Mouse (Mus musculus): ENCODE measurements at regions not wholly inside any gene's neighbourhood (a gene's known extent, or its start where the extent isn't known, plus 50 kb on each side); places are given as distances from the start of the nearest gene placed in this dataset.

GRCm38 (mm10) chr2:115297463-115297862, 284.1 kb upstream of the BC052040 start:
- DNase-seq (ENCODE audit: low spot score in 2 of 2) = no peak

DNA sequence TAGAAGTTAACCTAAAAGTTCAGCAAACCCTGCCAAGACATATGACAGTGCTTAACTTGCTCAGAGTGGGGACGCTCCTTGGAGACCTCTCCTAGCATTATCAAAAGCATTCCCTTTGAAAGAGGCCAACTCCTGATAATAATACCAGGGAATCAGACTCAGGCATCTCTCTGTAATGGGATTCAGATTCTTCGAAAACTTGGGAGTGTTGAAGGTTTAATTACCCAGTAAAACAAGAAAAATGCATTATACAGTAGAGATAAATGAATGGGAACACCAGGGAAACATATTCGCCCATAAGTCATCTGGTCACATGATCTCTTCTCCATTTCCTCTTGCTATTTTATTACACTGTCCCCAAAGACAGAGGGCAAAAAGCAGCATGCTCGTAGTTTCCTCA, 274.3 kb upstream of the BC052040 start:
- no peak for DNase-seq (ENCODE audit: low spot score in 2 of 2)

DNA sequence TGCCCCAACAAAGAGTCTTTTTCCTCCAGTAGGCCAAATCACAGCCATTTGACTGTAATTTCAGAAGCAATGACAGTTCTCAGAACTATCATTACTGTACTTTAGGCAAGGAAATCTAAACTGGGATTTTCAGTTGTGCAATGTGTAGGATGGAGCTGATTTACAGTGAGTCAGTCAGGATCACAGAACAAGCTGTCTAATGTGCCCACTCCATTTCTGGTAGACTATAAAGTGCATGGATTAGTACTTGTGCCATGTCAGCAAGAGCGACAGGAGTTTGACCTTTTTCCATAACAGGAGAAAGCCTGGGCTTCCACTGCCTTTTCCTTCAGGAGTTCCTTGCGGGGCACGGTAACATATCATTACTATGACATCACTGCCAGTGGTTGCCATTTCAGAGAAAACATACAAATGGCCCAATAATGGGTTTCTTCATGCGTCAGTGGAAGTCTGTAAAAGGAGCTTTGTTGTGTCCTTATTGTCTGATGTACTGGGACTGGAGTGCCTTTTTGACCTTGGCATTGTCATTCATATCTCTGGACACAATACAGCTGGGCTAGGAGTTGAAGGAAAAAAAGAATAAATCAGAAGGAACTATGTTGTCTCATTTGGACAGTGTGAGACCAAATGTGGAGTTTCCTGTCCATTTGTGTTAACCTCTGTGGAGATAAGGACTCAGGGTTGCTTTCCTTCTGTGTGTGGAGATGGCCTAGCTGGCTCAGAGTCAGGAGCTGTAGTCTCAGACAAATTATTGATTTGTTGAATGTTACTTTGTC, 271.5 kb upstream of the BC052040 start:
- no peak for DNase-seq (ENCODE audit: low spot score in 2 of 2)

DNA sequence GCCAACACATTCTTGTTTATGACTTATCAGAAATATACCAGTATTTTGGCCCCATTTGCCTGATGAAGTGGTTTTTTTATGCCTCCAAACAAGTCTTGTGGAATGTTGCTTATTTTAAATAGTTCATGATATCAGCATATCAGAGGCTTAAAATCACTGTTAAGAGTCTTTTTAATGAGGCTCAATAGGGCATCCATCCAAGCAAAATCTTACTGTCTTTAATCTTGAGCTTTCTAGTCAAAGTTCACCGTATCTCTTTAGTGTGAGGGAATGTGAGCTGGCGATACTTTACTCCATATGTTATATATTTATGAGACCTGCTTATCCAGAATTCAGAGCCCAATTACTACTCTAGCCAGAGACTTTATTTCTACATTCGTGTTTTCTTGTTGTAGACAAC, 263.0 kb upstream of the BC052040 start:
- DNase-seq (ENCODE audit: low spot score in 2 of 2) = no peak

GRCm38 (mm10) chr2:115322582-115322981, 258.9 kb upstream of the BC052040 start:
- no peak for DNase-seq (ENCODE audit: low spot score in 2 of 2)

- DNase-seq (ENCODE audit: low spot score in 2 of 2) = no peak
Measured at GRCm38 (mm10) chr2:115326526-115326925, 255.0 kb upstream of the BC052040 start.

DNA sequence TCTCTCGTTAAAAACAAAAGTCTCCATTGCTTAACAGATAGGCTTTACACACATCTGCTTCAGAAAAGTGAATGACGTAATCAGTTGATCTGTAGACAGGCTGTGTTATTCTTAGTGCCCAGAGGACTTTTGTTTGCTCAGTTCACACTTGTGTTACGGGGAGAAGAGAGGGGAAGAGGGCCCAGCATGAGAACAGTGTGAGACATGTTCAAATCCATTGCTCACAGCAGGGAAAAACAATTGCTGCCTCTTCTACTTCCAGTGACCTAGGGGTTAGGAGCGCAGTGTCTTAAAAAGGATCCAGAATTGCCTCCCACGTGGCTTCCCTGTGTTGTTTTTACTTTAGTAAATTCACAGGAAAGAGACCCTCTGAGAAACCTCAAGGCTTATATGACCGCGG, 243.3 kb upstream of the BC052040 start:
- DNase-seq (ENCODE audit: low spot score in 2 of 2) = no peak

- no peak for DNase-seq (ENCODE audit: low spot score in 2 of 2)
Measured at GRCm38 (mm10) chr2:115339034-115339433, 242.5 kb upstream of the BC052040 start.

GRCm38 (mm10) chr2:115342360-115342759, 239.2 kb upstream of the BC052040 start:
- DNase-seq (ENCODE audit: low spot score in 2 of 2) = no peak

GRCm38 (mm10) chr2:115346551-115346950, 235.0 kb upstream of the BC052040 start:
- no peak for DNase-seq (ENCODE audit: low spot score in 2 of 2)

GRCm38 (mm10) chr2:115348263-115348662, 233.3 kb upstream of the BC052040 start:
- DNase-seq (ENCODE audit: low spot score in 2 of 2) = no peak

- DNase-seq (ENCODE audit: low spot score in 2 of 2) = no peak
Measured at GRCm38 (mm10) chr2:115371072-115371471, 210.4 kb upstream of the BC052040 start.

DNA sequence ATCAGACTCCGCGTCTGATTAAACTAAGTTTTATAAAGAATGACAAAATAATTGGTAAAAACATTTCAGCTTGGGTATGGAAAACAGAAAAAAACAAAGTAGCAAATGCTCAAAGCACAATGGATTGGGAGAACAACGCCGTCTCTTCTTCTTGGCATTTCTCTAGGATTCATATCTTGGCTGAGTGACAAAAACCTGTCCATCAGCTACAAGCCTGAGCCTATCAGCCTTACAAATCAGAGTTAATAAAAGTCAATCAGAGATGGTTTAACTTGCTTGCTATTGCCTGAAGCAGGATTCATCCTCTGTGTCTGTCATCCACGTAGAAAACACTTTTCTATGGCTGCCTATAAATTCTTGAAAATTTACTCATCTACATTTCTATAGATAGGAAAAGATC, 206.2 kb upstream of the BC052040 start:
- no peak for DNase-seq (ENCODE audit: low spot score in 2 of 2)

DNA sequence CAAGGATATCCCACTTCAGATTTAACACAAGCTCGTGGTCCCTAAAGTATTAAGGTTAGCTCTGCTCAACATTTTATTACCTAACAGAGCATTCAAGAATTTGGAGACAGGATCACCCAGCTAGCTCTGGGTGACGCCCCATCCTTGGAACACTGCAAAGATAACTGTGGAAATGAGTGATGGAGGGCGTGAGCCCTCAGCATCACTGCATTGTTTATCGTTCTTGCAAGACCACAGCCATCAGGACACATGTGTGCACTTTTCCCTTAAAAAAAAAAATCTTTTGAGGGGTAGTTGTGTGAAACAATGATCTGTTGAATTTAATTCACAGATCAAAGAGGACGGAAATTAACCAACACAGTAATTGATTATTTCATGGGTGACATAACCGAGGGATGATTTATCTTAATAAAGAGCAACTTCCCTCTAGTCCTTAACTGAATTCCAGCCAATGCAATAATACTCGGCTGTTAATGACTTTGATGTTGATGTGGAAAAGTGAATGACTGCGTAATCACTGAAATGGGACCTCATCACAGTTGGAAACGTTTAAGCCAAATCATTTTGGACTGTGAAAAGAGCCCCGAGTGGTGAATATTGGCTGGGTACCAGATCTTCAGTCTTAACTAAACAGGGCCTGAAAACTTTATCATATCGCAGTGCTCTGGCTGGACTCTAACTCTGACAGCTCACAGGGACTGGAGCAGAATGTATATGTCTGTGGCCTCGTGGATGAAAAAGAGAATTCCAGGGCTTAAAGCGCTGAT, 196.9 kb upstream of the BC052040 start:
- DNase-seq (ENCODE audit: low spot score in 2 of 2) = no peak

DNA sequence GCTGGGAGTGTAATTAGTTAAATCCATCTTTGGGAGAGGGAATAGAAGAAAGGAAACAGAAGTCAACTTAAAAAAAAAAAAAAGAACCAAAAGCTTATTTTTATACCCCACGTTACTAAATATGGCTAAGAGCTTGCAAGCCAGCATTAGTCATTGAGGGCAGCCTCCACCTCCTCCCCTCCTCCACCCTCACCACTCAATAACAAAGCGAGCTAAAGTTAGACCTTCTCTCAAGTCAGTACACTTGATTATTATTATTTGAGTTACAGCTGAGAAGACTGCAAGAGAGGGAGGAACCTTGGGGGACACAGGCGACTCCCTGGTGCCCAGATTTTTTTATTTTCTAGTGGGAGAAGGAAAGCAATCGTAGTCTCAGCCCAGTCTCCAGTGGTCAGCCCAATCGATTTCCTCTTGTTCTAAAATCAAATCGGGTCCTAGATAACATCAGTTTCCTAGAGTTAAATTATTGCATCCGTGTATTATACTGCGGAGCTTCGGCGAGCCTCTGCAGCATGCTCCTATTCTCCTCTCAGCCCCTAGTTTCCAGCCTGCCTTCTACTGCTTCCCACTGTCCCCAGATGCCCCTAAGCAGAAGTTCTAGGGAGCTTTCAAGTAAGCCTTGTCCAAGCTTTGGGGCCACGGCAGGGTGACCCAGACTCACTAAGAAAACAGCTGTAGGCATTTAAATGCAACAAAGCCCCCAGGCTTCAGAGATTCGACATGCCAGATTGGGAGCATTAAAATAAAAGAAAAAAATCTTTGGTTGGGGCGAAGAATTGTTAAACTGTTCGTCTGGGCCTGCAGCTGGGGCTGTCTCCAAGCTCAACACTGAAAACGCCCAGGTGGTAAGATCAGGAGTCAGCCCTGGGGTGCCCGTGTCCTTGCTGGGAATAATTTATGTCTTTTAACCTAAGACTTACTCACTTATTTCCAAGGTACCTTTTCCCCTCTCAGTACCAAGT, 196.0 kb upstream of the BC052040 start:
- no peak for DNase-seq (ENCODE audit: low spot score in 2 of 2)

DNA sequence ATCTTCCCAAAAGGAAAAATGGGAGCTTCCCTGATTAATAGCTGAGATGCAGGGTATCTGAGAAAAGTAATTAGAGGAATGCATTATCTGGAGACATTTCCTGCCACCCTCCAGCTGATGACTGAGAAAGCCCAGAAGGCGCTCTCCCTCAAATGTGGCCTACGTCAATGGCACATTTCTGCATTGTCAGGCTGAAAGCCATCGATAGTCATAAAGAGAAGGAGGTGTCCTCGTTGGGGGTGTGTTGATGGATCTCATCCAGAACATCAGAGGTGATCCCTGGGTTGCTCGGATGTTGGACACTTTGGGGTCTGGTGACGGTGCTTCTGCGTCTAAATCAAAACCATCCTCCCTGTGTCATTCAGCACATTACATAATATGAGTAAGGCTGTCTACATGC, 189.9 kb upstream of the BC052040 start:
- DNase-seq (ENCODE audit: low spot score in 2 of 2) = no peak

DNA sequence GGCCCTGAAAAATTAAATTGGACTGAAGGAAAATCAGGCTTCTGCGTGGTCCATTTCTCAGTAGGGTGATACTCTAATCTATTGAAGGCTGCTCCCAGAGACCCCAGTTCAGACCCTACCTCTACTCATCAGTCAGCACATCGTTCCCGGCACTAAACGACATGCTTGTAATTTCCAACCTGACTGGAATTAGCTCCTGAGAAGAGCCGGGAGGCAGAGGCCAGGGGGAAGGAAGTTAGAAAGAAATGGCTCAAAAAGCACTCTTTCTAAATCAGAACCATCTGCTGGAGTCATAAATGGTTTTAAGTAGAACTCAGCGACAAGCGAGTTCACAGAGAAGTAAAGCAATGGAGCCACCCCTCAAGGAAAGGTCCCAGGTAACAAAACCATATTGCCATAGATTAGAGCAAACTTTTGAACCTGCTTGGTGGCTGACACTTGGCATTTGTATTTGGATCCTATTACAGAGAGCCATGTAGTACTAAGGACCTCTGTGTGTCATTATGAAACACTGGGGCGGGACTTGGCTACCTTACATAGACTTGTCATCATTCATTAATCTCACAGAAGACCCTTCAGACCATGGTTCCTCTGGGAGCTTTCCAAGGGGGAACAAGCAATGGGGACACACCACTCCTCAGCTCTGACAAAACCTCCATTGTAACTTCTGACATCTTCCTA, 189.3 kb upstream of the BC052040 start:
- no peak for DNase-seq (ENCODE audit: low spot score in 2 of 2)

GRCm38 (mm10) chr2:115394091-115394490, 187.4 kb upstream of the BC052040 start:
- no peak for DNase-seq (ENCODE audit: low spot score in 2 of 2)

- no peak for DNase-seq (ENCODE audit: low spot score in 2 of 2)
Measured at GRCm38 (mm10) chr2:115398550-115398949, 183.0 kb upstream of the BC052040 start.

DNA sequence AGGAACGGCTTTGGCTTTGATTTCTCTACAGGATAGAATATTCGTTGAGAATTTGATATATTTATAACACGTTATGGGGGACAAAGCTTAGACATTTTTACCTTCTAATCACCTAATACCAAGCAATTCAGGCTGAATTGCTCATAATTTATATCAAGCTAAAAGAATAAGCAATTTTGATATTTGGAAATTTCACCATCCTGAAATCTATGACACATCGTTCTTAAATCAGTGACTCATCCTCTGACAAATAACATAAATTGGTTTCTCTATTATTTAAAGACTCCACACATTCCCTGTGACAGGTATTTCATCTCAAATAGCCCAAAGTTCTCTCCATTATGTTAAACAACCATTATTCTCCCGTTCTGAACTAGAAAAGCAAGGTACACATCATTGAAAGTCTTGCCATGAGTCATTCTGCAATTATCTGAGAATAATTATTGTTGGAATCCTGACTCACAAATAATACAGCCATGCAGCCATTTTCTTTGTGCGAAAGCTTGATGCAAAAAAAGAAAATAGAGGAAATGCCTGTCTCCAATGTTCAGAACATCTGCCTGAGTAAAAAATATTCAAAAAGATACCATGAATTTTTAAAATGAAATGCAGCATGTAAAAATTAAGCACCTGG, 182.3 kb upstream of the BC052040 start:
- DNase-seq (ENCODE audit: low spot score in 2 of 2) = no peak

Measured in layer of hippocampus, postnatal 10 days (tissue).